Mouse (Mus musculus): ENCODE results near the gene Olfr521. TPM values are rescaled to one million over a fixed set of nuclear protein-coding genes. Genes with fewer than 3 reads are reported as not detected.
"Not testable (repeated sequence)": the region's sequence is repeated elsewhere in the genome, so short reads cannot be mapped to it uniquely, and the experiment has no call there.

The Olfr521 gene
- polyA plus RNA-seq, 1 experiment = not detected

DNA sequence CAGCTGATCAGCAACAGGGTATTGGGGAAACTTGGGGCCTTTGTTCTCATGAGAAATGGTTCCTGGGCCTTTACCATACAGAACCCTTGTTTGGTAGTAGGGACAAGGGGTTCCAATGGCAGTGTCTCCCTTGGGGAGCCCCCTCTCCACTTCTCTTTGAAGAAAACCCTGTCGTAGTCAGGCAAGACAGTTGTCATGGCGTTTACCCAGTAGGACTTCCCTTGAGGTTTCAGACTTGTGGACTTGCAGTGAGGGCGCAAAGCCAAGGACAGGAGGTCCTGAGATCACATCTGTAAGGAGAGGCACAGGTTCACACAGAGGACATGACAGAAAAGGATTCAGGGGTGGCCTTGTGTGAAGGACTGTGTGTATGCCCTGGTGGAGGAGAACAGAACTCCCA is 33.2 kb downstream of the Olfr521 start:
- H3K4me3 ChIP-seq (ENCODE audit: insufficient read depth, low read depth, low read length) = no peak overlapping the region
- H3K27ac ChIP-seq (replicated peaks; ENCODE audit: low read depth, low read length) = no peak overlapping the region
- H3K4me1 ChIP-seq (ENCODE audit: control insufficient read depth, insufficient read depth, insufficient read length, low read length) = no peaks in the 10 kb centered on the region

- H3K4me1 ChIP-seq (ENCODE audit: control insufficient read depth, insufficient read depth, insufficient read length, low read length) = no peaks in the 10 kb centered on the region
- no peak overlapping the region for H3K27ac ChIP-seq (replicated peaks; ENCODE audit: low read depth, low read length)
- H3K4me3 ChIP-seq (ENCODE audit: insufficient read depth, low read depth, low read length) = no peak overlapping the region
Observed at GRCm38 (mm10) chr7:99797261-99797660, 34.0 kb downstream of the Olfr521 start.

DNA sequence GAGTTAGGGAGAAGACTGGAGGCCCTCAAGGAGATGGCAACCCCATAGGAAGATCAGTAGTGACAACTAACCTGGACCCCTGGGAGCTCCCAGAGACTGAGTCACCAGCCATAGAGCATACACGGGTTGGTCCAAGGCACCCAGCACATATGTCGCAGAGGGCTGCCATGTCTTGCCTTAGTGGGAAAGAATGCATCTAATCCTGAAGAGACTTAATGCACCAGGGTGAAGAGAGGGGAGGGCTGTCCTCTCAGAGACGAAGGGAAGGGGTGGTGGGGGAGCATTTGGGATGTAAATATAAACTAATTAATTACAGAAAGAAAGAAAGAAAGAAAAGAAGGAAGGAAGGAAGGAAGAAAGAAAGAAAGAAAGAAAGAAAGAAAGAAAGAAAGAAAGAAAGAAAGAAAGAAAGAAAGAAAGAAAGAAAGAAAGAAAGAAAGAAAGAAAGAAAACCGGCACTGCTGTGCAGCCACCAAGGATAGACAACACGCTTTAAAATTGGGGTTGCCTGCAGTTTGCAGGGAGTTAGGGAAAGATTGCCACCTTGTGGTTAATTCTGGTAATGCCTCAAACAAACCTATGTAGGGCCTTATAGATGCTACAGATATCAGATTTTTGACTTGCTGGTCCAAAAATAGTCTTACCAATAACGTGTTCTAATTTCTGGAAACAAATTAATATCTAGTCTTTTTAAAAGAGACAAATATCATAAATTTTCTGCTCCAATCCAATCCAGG is 34.8 kb downstream of the Olfr521 start:
- no peak overlapping the region for H3K4me3 ChIP-seq (ENCODE audit: insufficient read depth, low read depth, low read length)
- H3K4me1 ChIP-seq (ENCODE audit: control insufficient read depth, insufficient read depth, insufficient read length, low read length) = no peaks in the 10 kb centered on the region
- no peak overlapping the region for H3K27ac ChIP-seq (replicated peaks; ENCODE audit: low read depth, low read length)

DNA sequence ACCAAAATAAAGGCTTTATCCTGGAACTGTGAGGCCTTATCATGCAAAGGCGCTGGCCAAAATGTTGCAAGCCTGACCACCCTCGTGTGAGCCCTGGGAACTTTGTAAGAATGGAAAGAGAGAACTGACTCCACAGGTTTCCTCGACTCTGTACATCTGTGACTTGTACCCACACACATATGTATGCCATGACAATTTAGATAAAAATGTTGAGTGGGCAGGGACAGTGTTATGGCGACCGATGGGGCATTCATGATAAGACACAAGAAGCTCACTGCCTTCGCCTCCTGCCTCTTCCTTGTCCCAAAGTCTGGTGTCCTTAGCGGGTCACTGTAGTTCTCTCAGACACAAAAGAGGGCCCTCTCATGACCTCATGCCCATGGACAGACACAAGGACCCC is 35.8 kb downstream of the Olfr521 start:
- no peak overlapping the region for H3K4me3 ChIP-seq (ENCODE audit: insufficient read depth, low read depth, low read length)
- H3K27ac ChIP-seq (replicated peaks; ENCODE audit: low read depth, low read length) = no peak overlapping the region
- no peaks in the 10 kb centered on the region for H3K4me1 ChIP-seq (ENCODE audit: control insufficient read depth, insufficient read depth, insufficient read length, low read length)

GRCm38 (mm10) chr7:99803535-99803934 is 40.2 kb downstream of the Olfr521 start:
- H3K4me3 ChIP-seq (ENCODE audit: insufficient read depth, low read depth, low read length) = no peak overlapping the region
- no peak overlapping the region for H3K27ac ChIP-seq (replicated peaks; ENCODE audit: low read depth, low read length)
- H3K4me1 ChIP-seq (ENCODE audit: control insufficient read depth, insufficient read depth, insufficient read length, low read length) = no peaks in the 10 kb centered on the region

DNA sequence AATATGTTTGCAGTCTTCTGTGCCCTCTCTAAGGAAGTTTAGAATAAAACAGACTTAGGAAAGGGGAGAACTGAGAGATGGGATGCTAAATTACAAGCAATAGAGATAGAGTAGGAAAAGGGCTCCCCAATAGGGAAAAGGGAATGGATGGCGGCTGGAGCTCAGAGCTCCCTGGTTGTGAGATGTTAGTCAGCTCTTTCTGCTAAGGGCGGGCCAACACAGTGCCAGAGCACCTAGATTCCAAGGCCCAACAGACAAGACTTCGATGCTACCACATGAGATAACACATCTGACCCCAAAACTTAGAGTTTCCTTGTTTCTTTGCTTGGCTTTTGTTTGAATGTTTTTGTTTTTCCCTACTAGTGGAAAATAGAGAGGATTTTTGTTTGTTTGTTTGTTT is 40.7 kb downstream of the Olfr521 start:
- not testable (repeated sequence) for H3K27ac ChIP-seq (replicated peaks; ENCODE audit: low read depth, low read length); H3K4me3 ChIP-seq (ENCODE audit: insufficient read depth, low read depth, low read length); H3K4me1 ChIP-seq (ENCODE audit: control insufficient read depth, insufficient read depth, insufficient read length, low read length)

- no peak overlapping the region for H3K27ac ChIP-seq (replicated peaks; ENCODE audit: low read depth, low read length)
- no peaks in the 10 kb centered on the region for H3K4me1 ChIP-seq (ENCODE audit: control insufficient read depth, insufficient read depth, insufficient read length, low read length)
- no peak overlapping the region for H3K4me3 ChIP-seq (ENCODE audit: insufficient read depth, low read depth, low read length)
Observed at GRCm38 (mm10) chr7:99805340-99805739, 42.0 kb downstream of the Olfr521 start.

DNA sequence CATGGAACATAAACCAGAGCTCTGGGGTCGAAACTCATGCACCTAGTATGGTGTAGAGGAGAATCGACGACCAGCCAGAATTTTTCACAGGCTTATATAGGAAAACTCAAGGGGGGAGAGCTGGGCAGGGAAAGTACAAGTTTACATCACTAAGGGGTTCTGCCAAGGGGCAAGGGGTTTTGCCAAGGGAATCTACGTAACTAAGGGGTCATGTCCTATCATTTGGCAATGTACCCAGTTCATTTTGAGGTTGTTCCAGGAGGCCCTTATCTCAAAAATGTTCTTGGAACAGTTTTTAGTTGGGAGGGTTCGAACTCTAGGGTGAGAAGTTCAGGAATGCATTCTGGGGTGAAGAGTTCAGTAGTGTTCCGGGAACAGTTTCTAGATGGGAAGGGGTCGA is 43.7 kb downstream of the Olfr521 start:
- H3K4me1 ChIP-seq (ENCODE audit: control insufficient read depth, insufficient read depth, insufficient read length, low read length); H3K4me3 ChIP-seq (ENCODE audit: insufficient read depth, low read depth, low read length); H3K27ac ChIP-seq (replicated peaks; ENCODE audit: low read depth, low read length): not testable (repeated sequence)

- Histone ChIP-seq H3K4me1 (ENCODE audit: control insufficient read depth, insufficient read depth, insufficient read length, low read length) (no peaks in the 10 kb centered on the region), H3K4me3 (ENCODE audit: insufficient read depth, low read depth, low read length) (no peak overlapping the region), H3K27ac (replicated peaks; ENCODE audit: low read depth, low read length) (no peak overlapping the region)
Observed at GRCm38 (mm10) chr7:99810814-99811213, 47.5 kb downstream of the Olfr521 start.

GRCm38 (mm10) chr7:99811661-99812060 is 48.4 kb downstream of the Olfr521 start:
- Histone ChIP-seq H3K4me3 (ENCODE audit: insufficient read depth, low read depth, low read length) (no peak overlapping the region), H3K4me1 (ENCODE audit: control insufficient read depth, insufficient read depth, insufficient read length, low read length) (no peaks in the 10 kb centered on the region), H3K27ac (replicated peaks; ENCODE audit: low read depth, low read length) (no peak overlapping the region)

DNA sequence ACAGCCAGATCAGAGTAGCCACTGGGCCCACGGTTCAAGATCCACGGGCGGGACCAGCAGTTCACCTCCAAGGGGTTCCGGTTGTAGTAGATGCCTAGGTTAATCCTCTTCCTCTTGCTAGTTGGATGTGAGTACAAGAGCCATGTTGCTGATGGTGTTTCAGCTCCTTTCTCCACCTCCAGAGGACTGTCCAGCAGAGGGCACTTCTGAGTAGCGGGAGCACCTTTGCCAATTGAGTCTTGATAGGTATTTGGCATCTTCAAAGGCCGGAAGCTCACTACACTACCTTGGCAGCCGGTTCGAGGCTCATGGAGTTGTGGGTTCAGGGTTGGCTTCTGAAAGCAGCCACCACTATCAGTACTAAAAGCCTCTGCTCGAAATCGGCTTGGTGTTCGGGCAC is 50.1 kb downstream of the Olfr521 start:
- H3K4me3 ChIP-seq (ENCODE audit: insufficient read depth, low read depth, low read length) = no peak overlapping the region
- H3K4me1 ChIP-seq (ENCODE audit: control insufficient read depth, insufficient read depth, insufficient read length, low read length) = no peaks in the 10 kb centered on the region
- H3K27ac ChIP-seq (replicated peaks; ENCODE audit: low read depth, low read length) = no peak overlapping the region

DNA sequence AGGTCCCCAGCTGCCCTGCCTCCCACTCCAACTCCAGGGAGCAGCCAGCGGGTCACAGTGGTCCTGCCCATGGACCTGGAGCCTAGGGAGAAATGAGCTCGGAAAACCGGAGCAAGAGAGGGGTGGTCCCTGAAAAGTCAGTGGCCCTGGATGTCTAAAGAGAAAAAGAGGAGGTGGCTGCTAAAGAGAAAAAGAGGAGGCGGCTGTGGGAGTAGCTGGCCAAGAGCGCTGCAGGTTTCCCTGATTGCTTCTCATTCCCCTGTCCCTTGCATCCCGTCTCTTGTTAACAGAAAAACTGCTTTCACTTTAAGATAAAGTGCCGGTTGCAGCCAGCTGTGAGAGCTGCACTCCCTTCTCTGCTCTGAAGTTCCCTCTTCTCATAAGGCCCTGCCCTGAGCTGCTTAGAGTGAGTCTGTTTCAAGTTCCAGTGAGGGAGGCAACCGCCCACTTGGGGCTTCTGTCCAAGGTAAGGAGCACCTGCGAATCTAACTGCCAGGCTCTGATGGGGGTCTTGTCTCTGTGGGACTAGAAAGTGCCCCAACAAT is 54.9 kb downstream of the Olfr521 start:
- 0 out of 2 replicates have a peak overlapping the region, but pooled peaks have one; percentile 18 for H3K4me3 ChIP-seq (ENCODE audit: insufficient read depth, low read depth, low read length)
- not testable (repeated sequence) for H3K27ac ChIP-seq (replicated peaks; ENCODE audit: low read depth, low read length); H3K4me1 ChIP-seq (ENCODE audit: control insufficient read depth, insufficient read depth, insufficient read length, low read length)

Other genes starting within 250 kb of the Olfr521 start
- 10.7 and 14.7 TPM in 2 replicates for gene Arrb1, start 228.0 kb upstream of the Olfr521 start, polyA plus RNA-seq (2012; ENCODE audit: insufficient read depth, insufficient read length, missing spikeins)
- 4.5 TPM in 2 replicates for gene Tpbgl, start 136.4 kb upstream of the Olfr521 start, polyA plus RNA-seq (2012; ENCODE audit: insufficient read depth, insufficient read length, missing spikeins)
- gene Slco2b1, start 52.2 kb upstream of the Olfr521 start, polyA plus RNA-seq (2012; ENCODE audit: insufficient read depth, insufficient read length, missing spikeins) = 8.4 and 9.7 TPM in 2 replicates
- not detected in 2 replicates for gene Olfr520, start 33.2 kb upstream of the Olfr521 start, polyA plus RNA-seq (2012; ENCODE audit: insufficient read depth, insufficient read length, missing spikeins)
- 0.52 and 1.0 TPM in 2 replicates for gene Neu3, start 64.9 kb downstream of the Olfr521 start, polyA plus RNA-seq (2012; ENCODE audit: insufficient read depth, insufficient read length, missing spikeins)
- gene Xrra1, start 95.6 kb downstream of the Olfr521 start, polyA plus RNA-seq (2012; ENCODE audit: insufficient read depth, insufficient read length, missing spikeins) = not detected in 2 replicates
- gene Spcs2, start 100.0 kb downstream of the Olfr521 start, polyA plus RNA-seq (2012; ENCODE audit: insufficient read depth, insufficient read length, missing spikeins) = 50.0 and 69.2 TPM in 2 replicates
- 1.8 and 3.3 TPM in 2 replicates for gene Rnf169, start 216.9 kb downstream of the Olfr521 start, polyA plus RNA-seq (2012; ENCODE audit: insufficient read depth, insufficient read length, missing spikeins)
- gene Chrdl2, start 242.7 kb downstream of the Olfr521 start, polyA plus RNA-seq (2012; ENCODE audit: insufficient read depth, insufficient read length, missing spikeins) = not detected in 2 replicates

Data from brown adipose tissue, adult 24 weeks (tissue).